Mouse (Mus musculus) layer of hippocampus, adult 8-10 months (tissue): ENCODE measurements around the gene Cacna2d1. TPM values are rescaled to one million over a fixed set of nuclear protein-coding genes. Genes with fewer than 3 reads are reported as not detected.

Source experiments
- DNase-seq, 2 experiments: peaks; one replicate each; pipeline ENCODE4 v3.0.0; 2022; ENCODE audit warnings: low spot score in 2 of 2
- total RNA-seq, 4 experiments: library from RNA; stranded (reverse); gene quantifications; 2 replicates each; pipeline ENCODE4 v1.2.4; 2022

Gene Cacna2d1
- total RNA-seq, 4 experiments from 2014 or later: 134 to 156 (median 145) TPM

GRCm38 (mm10) chr5:15982573-15982972 lies 48.1 kb downstream of the Cacna2d1 start:
- no peak for DNase-seq

- no peak for DNase-seq
Measured at GRCm38 (mm10) chr5:15983354-15983753, 48.9 kb downstream of the Cacna2d1 start.

- DNase-seq: no peak
Measured at GRCm38 (mm10) chr5:15985228-15985858, 50.9 kb downstream of the Cacna2d1 start.

- DNase-seq: no peak
Measured at GRCm38 (mm10) chr5:15985901-15986300, 51.4 kb downstream of the Cacna2d1 start.

- no peak for DNase-seq
Measured at GRCm38 (mm10) chr5:15991428-15992139, 57.1 kb downstream of the Cacna2d1 start.

GRCm38 (mm10) chr5:15993252-15993944 lies 58.9 kb downstream of the Cacna2d1 start:
- no peak for DNase-seq

- DNase-seq: no peak
Measured at GRCm38 (mm10) chr5:15997190-15997589, 62.7 kb downstream of the Cacna2d1 start.

- no peak for DNase-seq
Measured at GRCm38 (mm10) chr5:15997769-15998168, 63.3 kb downstream of the Cacna2d1 start.

- peak in 1 of 2 experiments; percentile 18 for DNase-seq
Measured at GRCm38 (mm10) chr5:16000917-16001316, 66.4 kb downstream of the Cacna2d1 start.

GRCm38 (mm10) chr5:16002431-16003063 lies 68.1 kb downstream of the Cacna2d1 start:
- no peak for DNase-seq

GRCm38 (mm10) chr5:16004305-16004704 lies 69.8 kb downstream of the Cacna2d1 start:
- DNase-seq: peak; percentile 46 to 51

- DNase-seq: no peak
Measured at GRCm38 (mm10) chr5:16006964-16007363, 72.5 kb downstream of the Cacna2d1 start.

- DNase-seq: no peak
Measured at GRCm38 (mm10) chr5:16013649-16014048, 79.2 kb downstream of the Cacna2d1 start.

GRCm38 (mm10) chr5:16014392-16014791 lies 79.9 kb downstream of the Cacna2d1 start:
- DNase-seq: no peak

GRCm38 (mm10) chr5:16024626-16025417 lies 90.3 kb downstream of the Cacna2d1 start:
- DNase-seq: no peak

GRCm38 (mm10) chr5:16028881-16029280 lies 94.4 kb downstream of the Cacna2d1 start:
- DNase-seq: no peak

GRCm38 (mm10) chr5:16029481-16029880 lies 95.0 kb downstream of the Cacna2d1 start:
- no peak for DNase-seq

GRCm38 (mm10) chr5:16033569-16033968 lies 99.1 kb downstream of the Cacna2d1 start:
- no peak for DNase-seq

GRCm38 (mm10) chr5:16035259-16035658 lies 100.8 kb downstream of the Cacna2d1 start:
- DNase-seq: no peak

- no peak for DNase-seq
Measured at GRCm38 (mm10) chr5:16045147-16045878, 110.8 kb downstream of the Cacna2d1 start.
